Mouse (Mus musculus): Measurements from ENCODE around the gene Agmat. TPM values are rescaled to one million over a fixed set of nuclear protein-coding genes. Genes with fewer than 3 reads are reported as not detected.

Agmat gene
- polyA plus RNA-seq, 1 experiment from 2014 or later = not detected

DNA sequence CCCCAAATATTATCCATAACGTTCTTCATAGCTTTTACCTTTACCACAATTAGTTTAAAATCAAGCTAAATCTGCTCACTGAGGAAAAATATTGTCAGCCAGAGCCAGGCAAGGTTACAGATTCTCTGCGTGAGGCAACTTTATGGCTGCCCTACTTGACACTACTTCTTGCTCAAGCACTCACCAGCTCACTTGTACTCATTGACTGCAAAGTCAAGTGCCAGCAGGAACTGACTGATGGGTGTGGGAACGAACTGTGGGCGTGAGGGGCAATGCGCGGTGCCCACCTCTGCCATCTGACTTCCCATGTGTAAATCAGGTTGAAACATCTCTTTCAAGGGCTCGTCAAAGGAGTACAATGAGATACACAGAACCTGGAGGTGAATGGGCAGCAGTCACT is 41.0 kb downstream of the Agmat start:
- no peak overlapping the region for H3K27ac ChIP-seq
- peaks cover 40% of the 10 kb centered on the region for H3K36me3 ChIP-seq (replicated peaks)
- no peak overlapping the region for H3K4me2 ChIP-seq
- H3K4me3 ChIP-seq (replicated peaks) = no peak overlapping the region
- ATAC-seq (ENCODE audit: low FRiP score) = no peak
- WGBS = 91% methylated on average over 7 of the region's 7 CpGs
- H3K27me3 ChIP-seq = no peaks in the 10 kb centered on the region
- no peak overlapping the region for H3K9ac ChIP-seq
- H3K9me3 ChIP-seq = no peaks in the 10 kb centered on the region
- H3K4me1 ChIP-seq = peaks cover 9% of the 10 kb centered on the region

GRCm38 (mm10) chr4:141789564-141790218 is 43.2 kb downstream of the Agmat start:
- peak overlapping the region; percentile 72; the same call in 1 of the 2 replicates for H3K27ac ChIP-seq
- no peak for ATAC-seq (ENCODE audit: low FRiP score)
- H3K27me3 ChIP-seq = no peaks in the 10 kb centered on the region
- H3K4me2 ChIP-seq = peak overlapping the region; percentile 81
- 55% methylated on average over 3 of the region's 3 CpGs for WGBS
- no peaks in the 10 kb centered on the region for H3K9me3 ChIP-seq
- peak overlapping the region; percentile 94 for H3K9ac ChIP-seq
- peaks cover 20% of the 10 kb centered on the region for H3K36me3 ChIP-seq (replicated peaks)
- peak overlapping the region; percentile 96 for H3K4me3 ChIP-seq (replicated peaks)
- H3K4me1 ChIP-seq = peaks cover 20% of the 10 kb centered on the region

DNA sequence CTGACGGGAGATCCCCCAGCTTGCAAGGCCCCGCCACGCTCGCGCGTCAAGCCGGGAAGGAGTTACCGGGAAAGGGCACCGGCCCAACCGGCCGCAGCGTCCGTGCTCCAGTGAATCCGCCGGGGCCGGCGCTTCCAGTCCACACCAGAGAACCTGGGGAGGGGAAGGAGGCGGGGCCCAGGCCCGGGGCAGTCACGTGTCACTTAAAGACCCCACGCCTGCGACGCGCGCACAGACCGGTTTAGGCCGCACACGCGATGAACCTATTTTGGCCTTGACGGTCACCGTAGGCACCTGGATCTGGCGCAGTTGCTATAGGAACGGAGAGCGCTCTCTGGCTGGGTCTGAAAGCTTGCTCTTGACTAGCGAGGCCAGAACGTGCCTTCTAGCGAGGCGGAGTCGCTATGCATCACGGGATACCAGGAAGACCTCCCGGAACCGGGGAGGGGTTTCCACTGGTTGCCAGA is 44.1 kb downstream of the Agmat start, which contains the start of gene Dnajc16:
TSS of gene Dnajc16 (minus strand) at position 408 of the 467 bp plus-strand sequence.
- peak; percentile 89 for ATAC-seq (ENCODE audit: low FRiP score)
- under 1% methylated on average over 41 of the region's 42 CpGs for WGBS

DNA sequence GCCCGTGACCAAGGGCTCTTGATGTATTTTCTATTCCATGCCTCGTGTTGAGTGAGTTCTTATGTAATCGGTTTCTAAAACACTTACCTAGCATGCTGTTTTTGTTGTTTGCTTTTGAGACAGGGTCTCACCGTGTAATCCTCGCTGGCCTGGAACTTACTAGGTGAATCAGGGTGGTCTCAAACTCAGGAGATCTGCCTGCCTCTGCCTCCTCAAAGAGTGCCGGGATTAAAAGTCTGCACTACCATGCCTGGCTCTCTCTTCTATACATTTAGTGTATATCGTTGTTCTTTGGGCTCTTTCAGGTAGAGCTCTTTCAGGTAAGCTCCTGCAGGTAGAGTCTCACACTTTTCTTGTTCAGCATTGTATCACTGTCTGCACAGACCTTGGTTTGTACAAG is 45.0 kb downstream of the Agmat start:
- Histone ChIP-seq H3K4me3 (replicated peaks) (no peak overlapping the region), H3K4me2 (no peak overlapping the region), H3K9me3 (no peaks in the 10 kb centered on the region), H3K36me3 (replicated peaks) (peaks cover 11% of the 10 kb centered on the region), H3K9ac (no peak overlapping the region), H3K27ac (no peak overlapping the region), H3K4me1 (peaks cover 32% of the 10 kb centered on the region), H3K27me3 (no peaks in the 10 kb centered on the region)
- no peak for ATAC-seq (ENCODE audit: low FRiP score)
- 90% methylated on average over 7 of the region's 7 CpGs for WGBS

More for the DNA sequence above, 44.1 kb downstream of the Agmat start, which contains the start of gene Dnajc16:
- H3K27me3 ChIP-seq = no peaks in the 10 kb centered on the region
- peaks cover 16% of the 10 kb centered on the region for H3K36me3 ChIP-seq (replicated peaks)
- peak within 1 kb of the TSS; percentile 94 for H3K9ac ChIP-seq
- peak within 1 kb of the TSS; percentile 72 for H3K27ac ChIP-seq
- peaks cover 28% of the 10 kb centered on the region for H3K4me1 ChIP-seq
- H3K4me3 ChIP-seq (replicated peaks) = peak within 1 kb of the TSS; percentile 96
- peak within 1 kb of the TSS; percentile 81 for H3K4me2 ChIP-seq
- H3K9me3 ChIP-seq = no peaks in the 10 kb centered on the region

DNA sequence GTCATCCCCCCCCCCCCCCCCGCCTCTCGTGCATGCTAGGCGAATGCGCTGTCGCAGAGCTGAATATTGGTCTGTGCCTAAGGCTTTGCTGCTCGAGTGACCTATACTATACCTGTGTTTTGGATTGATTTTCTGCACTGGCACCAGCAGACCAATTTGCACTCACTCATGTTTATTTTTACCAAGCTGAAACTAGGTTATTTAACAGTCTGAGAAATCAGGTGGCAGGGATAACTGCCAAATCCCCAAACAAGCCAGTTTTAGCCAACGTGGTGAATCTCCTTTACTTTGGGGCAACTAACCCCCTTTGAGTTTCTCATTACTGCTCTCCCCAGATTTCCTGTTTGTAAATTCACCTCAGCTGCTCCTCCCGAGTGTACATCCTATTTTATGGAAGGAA is 45.5 kb downstream of the Agmat start:
- Histone ChIP-seq H3K4me3 (replicated peaks) (no peak overlapping the region), H3K27me3 (no peaks in the 10 kb centered on the region), H3K4me1 (peaks cover 32% of the 10 kb centered on the region), H3K9ac (no peak overlapping the region), H3K36me3 (replicated peaks) (peaks cover 16% of the 10 kb centered on the region), H3K9me3 (no peaks in the 10 kb centered on the region), H3K4me2 (no peak overlapping the region), H3K27ac (no peak overlapping the region)
- ATAC-seq (ENCODE audit: low FRiP score) = no peak
- WGBS = 81% methylated on average over 8 of the region's 8 CpGs

- Histone ChIP-seq H3K27me3 (no peaks in the 10 kb centered on the region), H3K9me3 (no peaks in the 10 kb centered on the region), H3K36me3 (replicated peaks) (peaks cover 17% of the 10 kb centered on the region), H3K4me1 (peaks cover 32% of the 10 kb centered on the region), H3K27ac (peak overlapping the region; percentile 92), H3K9ac (peak overlapping the region; percentile 71), H3K4me2 (peak overlapping the region; percentile 65), H3K4me3 (replicated peaks) (peak overlapping the region; percentile 68)
- WGBS = 12% methylated on average over 10 of the region's 10 CpGs
- ATAC-seq (ENCODE audit: low FRiP score) = no peak
Observed at GRCm38 (mm10) chr4:141792554-141793281, 46.2 kb downstream of the Agmat start.

GRCm38 (mm10) chr4:141793282-141794151 is 47.0 kb downstream of the Agmat start, which contains the start of gene Casp9:
TSS of gene Casp9 (plus strand) at chr4:141793612.
- Histone ChIP-seq H3K4me3 (replicated peaks) (peak within 1 kb of the TSS; percentile 68), H3K4me1 (peaks cover 32% of the 10 kb centered on the region), H3K27ac (peak within 1 kb of the TSS; percentile 92), H3K9ac (peak within 1 kb of the TSS; percentile 71), H3K4me2 (peak within 1 kb of the TSS; percentile 65), H3K36me3 (replicated peaks) (peaks cover 22% of the 10 kb centered on the region), H3K9me3 (no peaks in the 10 kb centered on the region), H3K27me3 (no peaks in the 10 kb centered on the region)
- ATAC-seq (ENCODE audit: low FRiP score) = peak; percentile 81
- whole genome bisulfite sequencing = under 1% methylated on average over 67 of the region's 80 CpGs

DNA sequence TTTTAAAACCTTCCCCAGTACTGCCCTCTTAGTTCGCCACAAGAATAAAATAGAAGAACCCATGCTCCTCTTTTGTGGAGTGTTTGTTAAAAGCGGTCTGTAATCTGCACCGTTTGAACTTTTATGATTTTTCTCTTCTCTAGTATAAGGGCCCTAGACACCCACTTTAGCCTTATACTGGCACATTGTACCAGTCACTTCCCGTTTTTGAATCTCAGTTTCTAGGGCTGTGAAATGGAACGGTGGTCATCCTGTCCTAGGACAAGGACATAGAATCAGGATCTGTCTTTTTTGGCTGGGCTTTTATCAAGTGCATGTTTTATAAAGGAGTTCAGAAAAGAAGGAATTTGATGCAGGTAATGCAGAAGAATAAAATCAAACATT is 47.7 kb downstream of the Agmat start:
- Histone ChIP-seq H3K27me3 (no peaks in the 10 kb centered on the region), H3K4me1 (peaks cover 32% of the 10 kb centered on the region), H3K36me3 (replicated peaks) (peaks cover 23% of the 10 kb centered on the region), H3K4me2 (peak overlapping the region; percentile 65), H3K9ac (peak overlapping the region; percentile 71), H3K4me3 (replicated peaks) (peak overlapping the region; percentile 68), H3K9me3 (no peaks in the 10 kb centered on the region), H3K27ac (peak overlapping the region; percentile 92)
- no peak for ATAC-seq (ENCODE audit: low FRiP score)
- WGBS = 21% methylated on average over 5 of the region's 5 CpGs

- peaks cover 23% of the 10 kb centered on the region for H3K36me3 ChIP-seq (replicated peaks)
- H3K9me3 ChIP-seq = no peaks in the 10 kb centered on the region
- H3K9ac ChIP-seq = no peak overlapping the region
- 93% methylated on average over 7 of the region's 7 CpGs for WGBS
- no peaks in the 10 kb centered on the region for H3K27me3 ChIP-seq
- H3K4me3 ChIP-seq (replicated peaks) = no peak overlapping the region
- H3K4me1 ChIP-seq = peaks cover 22% of the 10 kb centered on the region
- H3K27ac ChIP-seq = no peak overlapping the region
- ATAC-seq (ENCODE audit: low FRiP score) = no peak
- no peak overlapping the region for H3K4me2 ChIP-seq
Observed at GRCm38 (mm10) chr4:141796356-141796755, 49.9 kb downstream of the Agmat start.

DNA sequence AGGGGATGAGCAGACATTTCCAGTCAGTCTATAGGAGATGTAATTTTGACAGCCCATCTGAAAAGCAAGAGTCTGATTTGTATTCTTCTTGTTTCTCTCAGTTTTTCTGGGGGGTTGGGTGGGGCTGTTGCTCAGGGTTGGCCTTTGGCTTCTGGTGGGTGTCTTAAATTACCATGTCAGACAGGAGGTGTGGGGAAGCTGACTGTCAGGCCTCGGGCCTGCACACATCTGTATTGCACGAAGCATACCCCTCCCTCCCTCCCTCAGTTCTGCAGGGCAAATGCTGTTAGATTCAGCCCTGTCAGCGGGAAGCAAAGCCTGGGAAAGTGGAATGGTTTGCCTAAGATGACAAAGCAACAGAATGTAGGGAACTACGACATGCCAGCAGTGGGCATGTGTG is 50.5 kb downstream of the Agmat start:
- 88% methylated on average over 4 of the region's 4 CpGs for whole genome bisulfite sequencing
- Histone ChIP-seq H3K9me3 (no peaks in the 10 kb centered on the region), H3K4me1 (peaks cover 22% of the 10 kb centered on the region), H3K9ac (no peak overlapping the region), H3K27me3 (no peaks in the 10 kb centered on the region), H3K36me3 (replicated peaks) (peaks cover 23% of the 10 kb centered on the region), H3K27ac (no peak overlapping the region), H3K4me2 (no peak overlapping the region), H3K4me3 (replicated peaks) (no peak overlapping the region)
- ATAC-seq (ENCODE audit: low FRiP score) = no peak

- Histone ChIP-seq H3K4me1 (peaks cover 22% of the 10 kb centered on the region), H3K9me3 (no peaks in the 10 kb centered on the region), H3K4me2 (no peak overlapping the region), H3K4me3 (replicated peaks) (no peak overlapping the region), H3K9ac (no peak overlapping the region), H3K36me3 (replicated peaks) (peaks cover 23% of the 10 kb centered on the region), H3K27me3 (no peaks in the 10 kb centered on the region), H3K27ac (no peak overlapping the region)
- no peak for ATAC-seq (ENCODE audit: low FRiP score)
- WGBS = 94% methylated on average over 5 of the region's 5 CpGs
Observed at GRCm38 (mm10) chr4:141797545-141797944, 51.1 kb downstream of the Agmat start.

DNA sequence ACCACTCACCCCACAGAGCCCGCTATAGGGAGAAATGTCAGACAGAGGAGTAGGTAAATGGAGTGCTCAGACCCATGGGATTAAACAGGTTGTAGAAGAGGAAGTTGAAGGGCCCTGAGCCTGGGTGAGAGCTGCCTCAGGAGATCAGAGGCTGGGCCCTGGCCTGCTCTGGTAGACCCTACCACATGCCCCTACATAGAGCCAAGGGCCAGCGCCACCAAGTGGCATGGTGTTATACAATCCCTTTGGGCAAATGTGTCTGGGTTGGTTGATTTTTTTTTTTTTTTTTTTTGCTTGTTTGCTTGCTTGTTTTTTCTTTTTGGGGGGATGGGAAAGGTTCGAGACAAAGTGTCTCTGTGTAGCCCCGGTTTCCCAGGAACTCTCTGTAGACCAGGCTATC is 57.6 kb downstream of the Agmat start:
- whole genome bisulfite sequencing = 91% methylated on average over 4 of the region's 4 CpGs
- H3K4me1 ChIP-seq = no peaks in the 10 kb centered on the region
- peaks cover 60% of the 10 kb centered on the region for H3K36me3 ChIP-seq (replicated peaks)
- no peak overlapping the region for H3K9ac ChIP-seq
- H3K27ac ChIP-seq = no peak overlapping the region
- ATAC-seq (ENCODE audit: low FRiP score) = no peak
- no peaks in the 10 kb centered on the region for H3K27me3 ChIP-seq
- no peak overlapping the region for H3K4me2 ChIP-seq
- no peak overlapping the region for H3K4me3 ChIP-seq (replicated peaks)
- H3K9me3 ChIP-seq = no peaks in the 10 kb centered on the region
